Mouse (Mus musculus) kidney, adult 2 months (tissue): Measurements from ENCODE around the gene Trim26.

Source experiments
- CTCF ChIP-seq: fragments of 200-500 bp; conservative IDR thresholded peaks from 2 replicates; pipeline ENCODE4 v1.5.1; 2011; ENCODE audit warnings: low read depth, mild to moderate bottlenecking, control low read depth, low read length, moderate library complexity, mixed read lengths; ENCODE audit not compliant: insufficient read depth, insufficient read length
- POLR2A ChIP-seq: fragments of 200-500 bp; IDR thresholded peaks from one replicate; pipeline ENCODE4 v1.6.1; 2011; ENCODE audit warnings: low read depth, low read length, control low read depth

DNA sequence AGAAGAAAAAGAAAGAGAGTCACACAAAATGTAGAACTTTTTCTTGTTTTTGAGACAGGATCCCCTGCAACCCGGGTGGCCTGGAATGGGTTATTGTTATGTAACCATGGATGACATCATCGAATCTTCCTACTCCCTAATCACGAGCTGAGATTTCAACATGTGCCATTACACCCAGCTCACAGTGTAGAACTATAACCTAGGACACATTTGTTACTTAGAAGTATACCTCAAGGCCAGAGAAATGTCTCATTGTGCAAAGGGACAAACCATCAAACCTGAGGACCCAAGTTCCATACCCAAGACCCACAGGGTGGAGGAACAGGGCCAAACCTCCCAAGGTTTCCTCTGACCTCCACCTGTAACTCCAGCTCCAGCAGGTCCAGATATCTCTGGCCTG, 66.7 kb downstream of the Trim26 start:
- TF ChIP-seq CTCF, result no peak
- TF ChIP-seq POLR2A, result no peak
